Mouse (Mus musculus): ENCODE measurements at regions not wholly inside any gene's neighbourhood (a gene's known extent, or its start where the extent isn't known, plus 50 kb on each side); places are given as distances from the start of the nearest gene placed in this dataset.

DNA sequence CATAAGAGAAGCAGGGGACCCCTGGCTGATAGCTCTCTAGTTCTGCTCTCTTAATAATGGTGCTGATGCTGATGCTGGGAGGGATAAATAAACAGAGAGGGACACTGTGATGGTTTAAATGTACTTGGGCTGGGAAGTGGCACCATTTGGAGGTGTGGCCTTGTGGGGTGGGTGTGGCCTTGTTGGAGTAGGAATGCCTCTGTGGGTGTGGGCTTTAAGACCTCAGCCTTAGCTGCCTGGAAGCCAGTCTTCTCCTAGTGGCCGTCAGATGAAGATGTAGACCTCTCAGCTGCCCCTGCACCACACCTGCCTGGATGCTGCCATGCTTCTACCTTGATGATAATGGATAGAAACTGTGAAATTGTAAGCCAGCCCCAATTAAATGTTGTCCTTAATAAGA, 765.0 kb upstream of the Car8 start:
- no peak for DNase-seq (ENCODE audit: low spot score)

DNA sequence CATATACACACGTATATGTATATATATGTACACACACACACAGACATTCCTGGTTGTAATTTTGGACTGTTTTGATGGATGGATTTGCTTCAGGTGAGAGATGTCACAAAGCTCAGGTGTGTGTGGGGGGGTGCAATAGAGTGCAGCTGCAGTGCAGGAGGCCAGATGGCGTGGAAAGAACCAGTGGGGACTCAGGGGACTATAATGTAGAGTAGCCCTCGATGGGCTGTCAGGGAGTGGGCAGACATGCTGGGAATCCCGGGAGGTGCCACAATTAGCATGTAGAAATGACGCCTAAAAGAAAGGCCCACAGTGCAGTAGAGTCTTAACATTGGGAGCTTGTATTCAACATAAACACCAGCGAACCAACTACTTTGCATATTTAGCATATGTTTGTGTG, 763.5 kb upstream of the Car8 start:
- no peak for DNase-seq (ENCODE audit: low spot score)

DNA sequence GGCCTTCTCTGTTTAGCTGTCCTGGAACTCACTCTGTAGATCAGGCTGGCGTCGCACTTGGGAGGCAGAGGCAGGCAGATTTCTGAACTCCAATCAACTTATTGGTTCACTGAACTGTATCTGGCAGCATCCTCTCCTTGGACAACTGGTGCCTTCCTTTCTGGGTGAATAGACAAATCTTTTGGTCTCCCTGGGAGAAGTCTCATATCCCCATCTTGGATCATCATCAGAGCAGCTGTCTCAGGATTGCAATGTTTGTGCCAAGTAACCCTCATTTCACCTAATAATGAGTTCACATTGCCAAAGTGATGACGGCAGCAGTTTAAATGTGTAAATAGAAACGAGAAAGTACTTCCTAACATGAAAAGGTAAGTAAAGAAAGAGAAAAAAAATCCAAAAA, 759.8 kb upstream of the Car8 start:
- no peak for DNase-seq (ENCODE audit: low spot score)

DNA sequence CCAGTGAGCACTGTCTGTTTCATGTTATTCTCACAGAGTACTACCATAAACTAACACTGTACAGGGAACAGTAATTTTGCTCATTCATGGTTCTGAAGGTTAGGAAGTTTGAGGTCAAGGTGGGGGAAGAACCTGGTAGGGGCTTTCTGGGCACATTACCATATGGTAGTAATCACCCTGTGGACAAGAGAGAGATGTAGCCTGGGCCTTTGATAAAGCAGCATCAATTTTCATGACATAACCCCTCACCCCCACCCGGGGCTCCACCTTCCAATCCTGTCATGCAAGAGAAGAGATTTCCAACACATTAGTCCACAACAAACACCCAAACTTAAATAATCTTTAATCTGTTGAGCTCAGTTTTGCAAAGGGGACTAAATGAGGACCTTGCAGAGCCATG, 753.3 kb upstream of the Car8 start:
- DNase-seq (ENCODE audit: low spot score): no peak

DNA sequence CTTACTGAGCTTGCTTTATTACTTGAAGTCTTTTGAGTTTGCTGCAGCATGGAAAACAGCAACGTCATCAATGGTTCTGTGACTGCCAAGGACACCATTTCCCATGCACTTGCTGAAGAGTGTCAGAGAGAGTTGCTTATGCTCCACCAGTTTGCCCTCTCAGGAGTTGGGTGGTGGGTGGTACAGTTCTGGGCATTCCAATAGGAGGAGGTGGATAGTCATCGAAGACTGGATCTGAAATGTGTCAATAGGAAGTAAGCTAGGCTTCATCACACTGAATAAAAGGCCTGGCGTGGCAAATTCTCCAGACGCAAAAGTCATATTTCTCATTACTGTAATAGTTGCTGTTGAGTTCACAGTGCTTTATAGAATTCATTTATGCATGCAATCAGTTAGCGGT, 751.7 kb upstream of the Car8 start:
- DNase-seq (ENCODE audit: low spot score): no peak

DNA sequence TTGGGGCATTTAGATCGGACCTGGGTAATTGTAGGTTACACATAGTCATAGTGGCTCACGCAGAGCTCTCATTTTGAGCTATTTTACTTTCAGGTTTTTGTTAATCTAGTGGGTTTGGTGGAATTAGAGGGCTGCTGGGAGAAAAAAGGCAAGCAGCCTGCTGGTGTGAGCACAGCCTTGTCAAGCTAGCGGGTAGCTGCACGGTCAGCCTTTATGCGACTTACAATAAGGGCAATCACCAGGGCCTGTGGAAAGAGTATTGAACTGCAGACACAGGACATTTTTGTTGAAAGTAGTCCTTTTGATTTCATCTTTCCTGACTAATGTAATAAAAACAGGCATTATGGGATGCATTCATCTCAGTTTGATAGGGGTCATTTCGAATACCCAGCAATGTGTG, 750.8 kb upstream of the Car8 start:
- no peak for DNase-seq (ENCODE audit: low spot score)

DNA sequence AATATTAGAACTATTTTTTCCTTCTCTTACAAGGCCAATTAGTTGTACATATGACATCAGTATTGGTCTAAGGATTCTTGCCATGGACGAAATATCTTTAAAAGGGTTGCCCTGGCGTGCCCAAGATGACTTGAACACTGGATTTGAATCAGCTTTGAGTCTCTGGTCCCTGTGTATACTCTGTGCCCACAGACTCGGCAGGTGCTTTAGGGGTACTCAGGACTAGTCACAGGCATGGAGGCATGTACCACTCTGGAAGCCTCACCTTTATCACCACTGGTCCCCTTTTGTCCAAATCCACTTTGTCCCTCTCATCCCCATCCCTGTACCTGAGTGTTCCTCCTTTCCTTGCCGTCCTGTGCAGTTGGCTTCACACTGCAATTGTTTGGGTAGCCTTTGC, 750.3 kb upstream of the Car8 start:
- no peak for DNase-seq (ENCODE audit: low spot score)

DNA sequence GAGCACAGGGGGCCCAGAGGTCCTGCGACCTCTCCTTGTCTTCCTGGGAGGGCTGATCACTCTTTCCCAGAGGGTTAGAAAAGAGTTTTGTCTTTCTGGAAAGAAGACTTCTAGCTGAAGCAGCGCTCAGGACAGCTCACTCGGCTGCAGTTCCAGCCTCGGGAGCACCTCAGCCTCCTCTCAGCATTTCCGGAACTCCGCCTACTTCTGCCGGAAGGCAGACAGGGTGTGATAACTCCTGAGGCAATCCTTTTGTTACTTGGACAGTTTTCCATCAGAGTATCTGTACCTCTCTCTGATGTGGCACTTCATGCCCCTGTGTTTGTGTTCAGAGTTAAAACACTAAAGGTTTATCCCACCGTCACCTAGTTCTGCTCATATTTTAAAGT, 749.5 kb upstream of the Car8 start:
- DNase-seq (ENCODE audit: low spot score): no peak

DNA sequence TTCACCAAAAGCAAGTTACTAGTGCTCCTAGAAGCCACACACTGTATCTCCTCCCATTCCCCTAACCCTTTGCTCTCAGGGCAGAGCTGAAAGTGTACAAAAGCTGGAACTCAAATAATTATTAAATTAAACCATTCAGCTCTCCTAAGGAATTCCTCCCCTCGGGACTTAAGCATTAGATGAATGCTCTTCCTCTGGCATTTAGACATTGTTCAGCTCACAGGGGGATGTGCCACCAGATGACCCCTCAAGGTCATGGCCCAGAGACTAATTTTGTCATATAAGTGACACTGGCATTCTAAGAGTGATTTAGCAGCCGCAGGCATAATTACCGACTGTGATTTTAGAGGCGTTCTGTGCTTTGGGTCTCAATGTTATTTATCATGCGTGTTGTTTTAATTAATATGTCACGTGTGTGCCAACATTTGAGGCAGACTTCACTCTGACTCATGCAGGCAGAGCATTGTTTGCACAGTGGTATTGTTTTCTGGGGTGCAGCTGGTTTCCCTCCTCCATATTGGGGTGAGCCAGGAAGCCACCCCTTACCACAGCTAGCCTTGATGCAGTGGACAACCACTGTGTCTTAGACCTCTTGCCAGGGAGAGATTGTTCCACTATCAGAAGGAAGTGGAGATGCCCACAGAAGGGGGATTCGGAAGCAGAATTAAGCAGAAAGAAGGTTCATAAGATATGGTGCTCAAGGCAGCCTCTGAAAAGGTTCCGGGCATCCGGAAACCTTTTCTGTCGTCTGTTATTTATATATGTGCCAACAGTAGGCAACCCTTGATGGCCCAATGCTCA, 748.9 kb upstream of the Car8 start:
- peak; percentile 46 for DNase-seq (ENCODE audit: low spot score)

DNA sequence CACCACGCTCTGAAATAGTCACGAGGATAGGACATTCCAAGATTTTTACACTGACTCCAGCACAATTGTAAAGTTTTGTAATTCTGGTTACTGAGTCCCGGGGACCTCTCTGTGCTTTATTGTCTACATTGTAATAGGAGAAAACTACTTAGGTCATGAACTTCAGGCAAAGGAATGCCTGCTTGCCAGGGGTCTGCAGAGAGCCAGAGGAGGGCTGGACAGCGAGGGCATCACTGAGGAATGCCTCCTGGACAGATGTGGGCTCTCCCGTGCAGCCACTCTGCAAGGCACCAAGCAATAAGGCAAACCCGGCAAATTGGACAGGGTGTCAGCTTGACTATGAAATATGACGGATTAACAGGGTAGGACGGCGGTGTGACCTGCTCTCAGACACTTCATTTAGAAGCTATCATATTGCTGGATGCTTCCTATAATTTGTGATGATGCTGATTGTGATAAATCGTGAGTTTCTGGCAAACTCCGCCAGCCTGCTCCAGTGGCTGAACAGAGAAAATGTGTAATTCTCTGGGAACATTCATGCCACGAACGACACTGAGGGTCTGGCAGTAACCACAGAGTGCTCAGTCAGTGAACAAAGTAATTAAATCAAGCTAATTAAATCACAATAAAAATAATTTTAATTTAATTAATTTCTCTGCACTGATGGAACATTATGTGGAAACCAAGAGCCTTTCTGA, 747.7 kb upstream of the Car8 start:
- peak; percentile 18 for DNase-seq (ENCODE audit: low spot score)

DNA sequence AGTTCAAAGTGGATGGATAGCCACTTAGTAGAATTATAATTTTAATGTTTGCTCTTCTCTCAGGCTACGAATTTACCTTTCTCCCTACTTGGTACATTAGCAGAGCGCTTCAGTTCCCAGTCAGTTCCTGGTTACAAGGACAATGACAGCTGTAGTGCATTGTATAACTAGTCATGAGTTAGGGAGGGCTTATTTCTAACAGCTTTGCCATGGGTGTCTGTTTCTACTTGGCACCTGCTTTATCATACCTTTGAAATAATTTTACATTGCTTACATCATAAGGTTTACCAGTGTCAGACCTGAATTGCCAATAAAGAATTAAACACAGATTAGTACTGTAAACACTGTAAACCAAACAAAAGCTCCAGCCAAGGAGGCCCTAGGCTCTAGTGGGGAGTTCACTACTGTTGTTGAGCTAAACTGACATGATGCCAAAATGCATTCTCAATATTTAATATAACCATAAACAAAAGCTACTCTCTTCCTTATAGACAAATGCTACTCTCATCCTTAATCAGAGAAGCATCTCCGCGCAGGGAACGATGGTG, 745.3 kb upstream of the Car8 start:
- DNase-seq (ENCODE audit: low spot score): no peak

DNA sequence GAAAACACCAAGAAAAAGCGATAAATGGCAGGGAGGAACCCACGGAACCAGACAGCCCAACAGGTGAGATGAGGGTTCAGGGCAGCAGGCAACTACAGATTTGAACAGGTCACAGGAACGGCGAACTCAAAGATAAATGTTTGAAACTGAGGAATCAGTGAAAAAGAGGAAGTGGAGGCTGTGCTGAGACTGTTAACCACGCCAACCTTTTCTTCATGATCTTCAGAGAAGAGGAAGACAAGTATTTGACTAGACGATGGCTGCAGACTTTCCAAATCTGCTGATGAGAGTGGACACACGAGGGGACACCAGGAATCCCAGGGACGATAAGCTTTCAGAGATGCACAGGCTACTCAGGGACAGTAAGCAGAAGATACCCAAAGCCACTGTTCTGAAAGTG, 740.1 kb upstream of the Car8 start:
- no peak for DNase-seq (ENCODE audit: low spot score)

DNA sequence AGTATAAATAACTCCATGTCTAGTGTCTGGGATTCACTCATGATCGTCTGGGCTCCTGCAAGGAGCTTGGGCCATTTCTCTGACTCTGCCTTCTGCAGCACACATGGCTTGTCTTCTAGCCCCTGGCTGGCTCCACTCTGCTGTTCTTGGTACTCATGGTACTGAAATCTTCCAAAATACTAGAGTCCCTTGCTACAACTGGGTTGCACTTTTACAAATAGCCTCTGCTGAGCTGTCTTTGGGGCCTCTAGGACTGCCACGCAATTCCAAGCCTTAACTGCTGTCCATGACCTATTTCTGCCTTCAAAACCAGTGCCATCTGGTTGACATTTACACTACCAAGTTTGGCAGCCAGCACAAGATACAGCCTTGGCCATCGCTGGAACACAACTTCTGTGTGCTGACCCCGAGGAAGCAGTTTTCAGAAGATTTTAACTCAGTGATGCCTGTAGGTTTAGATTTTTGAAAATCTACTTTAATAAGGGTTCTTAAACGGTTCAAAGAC, 731.2 kb upstream of the Car8 start:
- DNase-seq (ENCODE audit: low spot score): no peak

DNA sequence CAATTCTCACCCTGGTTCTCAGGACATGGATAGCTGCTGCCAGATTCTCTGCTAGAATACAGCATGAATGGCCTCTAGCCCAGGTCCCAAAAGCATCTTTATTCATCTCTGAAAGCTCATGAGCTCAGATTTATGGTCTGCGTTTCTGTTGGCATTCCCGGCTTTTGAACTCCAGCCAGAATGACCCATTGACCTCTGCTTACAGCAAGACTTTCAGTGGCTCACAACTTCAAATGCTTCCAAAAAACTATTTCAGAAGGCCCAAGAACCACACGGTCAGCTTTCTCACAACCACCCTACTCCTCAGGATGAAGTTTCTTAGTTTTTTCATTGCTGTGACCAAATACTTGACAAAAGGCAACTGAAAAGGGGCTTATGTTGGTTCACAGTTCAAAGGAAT, 729.9 kb upstream of the Car8 start:
- DNase-seq (ENCODE audit: low spot score): no peak

DNA sequence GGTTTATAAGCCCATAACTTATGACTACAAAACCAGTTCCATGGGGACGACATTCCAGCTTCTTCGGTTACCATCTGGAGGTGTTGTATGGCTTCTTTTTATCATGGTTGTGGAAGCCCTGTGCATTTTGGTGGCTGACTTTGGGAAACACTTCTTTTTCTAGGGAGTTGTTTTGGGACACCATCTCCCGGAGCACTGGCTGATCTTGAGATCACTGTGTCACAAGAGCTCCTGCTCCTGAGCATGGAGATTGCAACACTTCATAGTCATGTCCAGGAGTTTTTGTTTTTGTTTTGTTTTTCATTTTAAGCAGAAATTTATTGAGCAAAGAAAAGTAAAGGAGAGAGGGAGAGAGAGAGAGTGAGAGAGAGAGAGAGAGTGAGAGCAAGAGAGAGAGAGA, 729.1 kb upstream of the Car8 start:
- DNase-seq (ENCODE audit: low spot score): no peak

DNA sequence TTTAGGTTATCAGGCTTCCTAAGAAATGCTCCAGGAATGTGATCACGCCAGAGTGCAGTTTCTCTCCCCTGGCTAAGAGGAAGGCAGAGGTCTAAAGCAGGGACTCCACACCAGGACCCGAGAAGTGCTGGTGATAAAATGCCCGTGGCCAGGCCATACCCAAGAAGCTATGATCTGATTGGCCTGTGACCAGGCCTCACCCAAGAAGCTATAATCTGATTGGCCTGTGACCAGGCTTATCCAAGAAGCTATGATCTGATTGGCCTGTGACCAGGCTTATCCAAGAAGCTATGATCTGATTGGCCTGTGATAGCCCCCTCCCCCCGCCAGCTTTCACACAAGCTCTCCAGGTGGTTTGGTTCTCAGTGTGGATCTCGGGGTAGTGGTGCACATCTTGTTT, 726.7 kb upstream of the Car8 start:
- DNase-seq (ENCODE audit: low spot score): no peak

DNA sequence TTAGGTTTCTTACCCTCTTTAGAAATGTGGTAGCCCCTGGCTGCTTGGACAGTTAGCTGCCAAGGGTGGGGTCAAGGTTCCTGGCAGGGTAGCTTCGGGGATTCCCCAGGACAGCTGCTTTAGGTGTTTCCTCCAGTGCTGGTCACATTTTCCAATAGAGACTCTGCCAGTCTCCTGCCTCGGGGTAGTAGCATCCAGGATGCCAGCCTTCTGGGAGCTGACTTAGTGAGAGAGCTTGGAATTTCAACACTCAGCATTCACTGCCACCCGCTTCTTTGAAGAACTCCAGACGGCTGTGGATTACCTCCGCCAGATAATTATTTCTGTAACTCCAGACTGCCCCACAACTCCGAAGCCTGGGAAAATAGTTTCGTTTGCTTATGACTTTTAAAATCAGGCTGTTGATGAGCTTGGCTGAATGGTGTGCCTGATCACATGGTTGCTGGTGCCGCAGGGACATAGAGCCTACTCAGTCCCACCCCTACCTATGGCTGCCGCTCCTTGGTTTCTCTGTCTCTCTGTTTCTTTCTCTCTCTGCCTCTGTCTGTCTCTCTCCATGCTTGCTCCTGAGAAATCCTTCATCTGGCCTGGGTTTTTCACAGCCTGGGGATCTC, 724.2 kb upstream of the Car8 start:
- DNase-seq (ENCODE audit: low spot score): no peak

DNA sequence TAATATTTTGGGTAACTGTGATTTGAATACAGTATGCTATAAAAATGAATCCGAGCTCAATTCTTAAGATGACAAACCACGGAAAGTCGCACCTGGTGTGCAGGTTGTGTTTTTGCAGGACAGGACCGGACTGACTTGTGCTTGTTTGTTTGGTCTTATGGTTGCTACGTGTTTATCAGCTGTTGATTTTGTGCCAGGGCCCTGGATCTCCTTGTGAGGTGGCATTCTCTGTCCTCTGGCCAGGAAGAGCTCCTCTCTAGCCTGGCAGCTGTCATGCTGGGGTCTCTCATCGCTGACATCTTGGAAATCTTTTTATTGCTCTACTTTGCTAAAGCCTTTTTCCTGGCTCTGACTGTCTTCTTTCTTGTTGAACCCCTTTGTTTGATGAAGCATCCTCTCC, 723.0 kb upstream of the Car8 start:
- no peak for DNase-seq (ENCODE audit: low spot score)

DNA sequence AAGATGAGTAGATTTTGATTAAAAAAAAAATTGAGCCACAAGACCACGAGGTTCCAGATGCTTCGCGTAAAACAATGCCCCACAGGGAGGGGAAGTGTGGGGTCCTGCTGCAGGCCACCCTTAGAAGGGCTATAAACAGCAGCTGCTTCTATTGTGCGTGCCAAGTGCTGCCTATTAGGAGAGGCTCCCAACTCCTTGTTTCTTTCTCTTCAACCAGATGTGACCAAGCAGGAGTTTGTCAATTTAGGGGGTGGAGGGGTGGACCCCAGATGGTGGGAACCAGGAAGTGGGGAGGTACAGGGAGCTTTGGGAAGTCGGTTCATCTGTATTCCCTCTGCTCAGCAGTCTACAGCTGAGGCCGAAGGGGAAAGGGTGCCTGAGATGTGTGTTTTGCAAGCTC, 718.9 kb upstream of the Car8 start:
- peak; percentile 43 for DNase-seq (ENCODE audit: low spot score)

DNA sequence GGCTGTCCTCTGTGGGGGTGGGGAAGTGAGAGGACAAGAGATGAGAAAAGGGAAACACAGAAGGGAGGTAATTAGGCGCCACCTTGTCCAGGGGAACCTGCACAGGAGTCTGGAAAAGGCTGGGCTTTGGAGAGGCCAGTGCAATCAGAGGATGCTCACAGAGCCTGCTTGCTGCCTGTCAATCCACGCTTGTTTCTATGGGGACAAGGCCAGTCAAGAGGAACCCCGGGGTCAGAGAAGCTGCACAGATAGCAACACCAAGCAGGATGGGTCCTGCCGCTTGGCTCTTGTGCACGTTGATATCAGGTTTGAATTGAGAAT, 718.1 kb upstream of the Car8 start:
- DNase-seq (ENCODE audit: low spot score): peak; percentile 45

DNA sequence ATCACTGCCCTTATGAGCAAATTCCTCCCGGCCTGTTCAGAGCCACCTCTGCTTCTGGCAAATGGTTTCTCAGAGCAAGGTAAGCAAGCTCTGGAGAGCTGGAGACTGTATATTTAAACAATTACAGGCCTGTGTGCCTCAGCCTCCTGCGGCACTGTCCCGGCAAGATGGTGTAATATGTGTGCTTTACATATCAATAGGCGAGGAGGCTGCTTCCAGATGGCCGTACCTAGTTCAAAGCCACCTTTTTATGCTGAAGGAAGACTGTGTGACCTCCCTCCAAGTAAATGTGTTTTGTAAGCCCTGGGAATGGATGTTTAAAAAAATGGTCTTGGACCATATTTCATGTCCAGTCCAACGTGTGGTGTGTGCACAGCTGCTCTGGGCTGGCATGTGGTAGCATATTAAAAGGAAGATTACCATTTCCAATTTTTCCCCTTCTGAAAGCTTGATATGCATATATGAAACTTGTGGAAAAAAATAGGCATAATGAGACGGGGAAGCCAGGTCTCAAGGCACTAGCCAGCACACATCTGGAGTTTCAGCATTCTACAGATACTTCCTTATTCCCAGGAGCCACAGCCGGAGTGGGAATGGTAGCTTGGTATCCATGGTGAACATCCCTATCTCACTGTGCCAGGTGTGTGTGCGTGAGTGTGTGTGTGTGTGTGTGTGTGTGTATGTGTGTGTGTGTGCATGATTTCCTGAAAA, 717.6 kb upstream of the Car8 start:
- no peak for DNase-seq (ENCODE audit: low spot score)

DNA sequence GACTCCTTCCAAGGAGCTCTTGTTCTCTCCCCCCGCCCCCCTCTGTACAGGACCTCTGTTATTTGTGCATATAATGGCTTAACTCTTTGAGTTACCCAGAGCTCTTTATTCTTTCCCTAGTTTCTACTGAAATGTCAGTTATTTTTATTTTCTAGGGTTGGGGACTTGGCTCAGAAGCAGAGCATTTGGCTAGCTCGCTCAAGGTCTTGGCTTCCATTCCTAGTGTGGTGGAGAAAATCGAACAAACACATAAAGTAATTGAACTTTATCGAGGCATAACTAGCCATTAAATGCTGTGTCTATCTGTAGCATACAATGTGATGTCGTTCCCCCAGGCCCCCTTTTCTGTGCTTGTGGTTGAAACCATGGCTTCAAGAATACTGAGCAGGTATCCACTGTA, 716.5 kb upstream of the Car8 start:
- DNase-seq (ENCODE audit: low spot score): no peak

Data from retina, embryonic 14.5 days (tissue).